Mouse (Mus musculus) spleen, adult 2 months (tissue): Measurements from ENCODE around the gene Zfp593. TPM values are rescaled to one million over a fixed set of nuclear protein-coding genes. Genes with fewer than 3 reads are reported as not detected.

Experiments used
- DNase-seq, 2 experiments: peaks; one replicate each; pipeline versions ENCODE4 v3.0.0 to v3.0.0-alpha.2; 2012 to 2021; ENCODE audit warnings: low spot score in 2 of 2, low read depth in 1 of 2
- H3K27ac ChIP-seq: fragments of 200-500 bp; 2 replicates; pipeline ENCODE4 v1.5.1; 2012; ENCODE audit warnings: low read length, inconsistent platforms; ENCODE audit not compliant: insufficient read depth
- H3K27me3 ChIP-seq: fragments of 200-500 bp; 2 replicates; pipeline ENCODE4 v1.6.1; 2012; ENCODE audit warnings: mild to moderate bottlenecking, moderate library complexity, low read length, inconsistent platforms; ENCODE audit not compliant: control insufficient read depth, insufficient read depth
- H3K36me3 ChIP-seq: fragments of 200-500 bp; 2 replicates; pipeline ENCODE4 v1.6.1; 2012; ENCODE audit warnings: mild to moderate bottlenecking, low read length, inconsistent platforms; ENCODE audit not compliant: control insufficient read depth, insufficient read depth
- H3K4me1 ChIP-seq: fragments of 200-500 bp; 2 replicates; pipeline ENCODE4 v1.6.1; 2011; ENCODE audit warnings: inconsistent platforms; ENCODE audit not compliant: control insufficient read depth, insufficient read depth, insufficient read length
- H3K4me3 ChIP-seq: fragments of 200-500 bp; 2 replicates; pipeline ENCODE4 v1.5.1; 2011; ENCODE audit warnings: mild to moderate bottlenecking, inconsistent platforms; ENCODE audit not compliant: insufficient read depth, insufficient read length; ENCODE audit errors: extremely low read depth
- CTCF ChIP-seq: fragments of 200-500 bp; IDR thresholded peaks from 2 replicates; pipeline ENCODE4 v1.5.1; 2011; ENCODE audit warnings: mild to moderate bottlenecking, inconsistent platforms; ENCODE audit not compliant: insufficient read depth, insufficient read length, insufficient replicate concordance; ENCODE audit errors: extremely low read depth
- POLR2A ChIP-seq: fragments of 200-500 bp; IDR thresholded peaks from 2 replicates; pipeline ENCODE4 v1.6.1; 2011; ENCODE audit warnings: low read depth, low read length, inconsistent platforms
- WGBS: fragments of 180-500 bp; shearing (Covaris S2); methylation state at CpG from one replicate; pipeline ENCODE4 v1.1.7; 2018; 5-methylcytosine and 5-hydroxymethylcytosine counted together
- polyA plus RNA-seq: library from polyadenylated mRNA; depleted of rRNA; stranded (reverse); fragments of >200 nt; gene quantifications from 2 replicates; pipeline ENCODE4 v1.2.3, GENCODE M21; 2012

Gene Zfp593
- polyA plus RNA-seq, 1 experiment = 7.4 TPM

DNA sequence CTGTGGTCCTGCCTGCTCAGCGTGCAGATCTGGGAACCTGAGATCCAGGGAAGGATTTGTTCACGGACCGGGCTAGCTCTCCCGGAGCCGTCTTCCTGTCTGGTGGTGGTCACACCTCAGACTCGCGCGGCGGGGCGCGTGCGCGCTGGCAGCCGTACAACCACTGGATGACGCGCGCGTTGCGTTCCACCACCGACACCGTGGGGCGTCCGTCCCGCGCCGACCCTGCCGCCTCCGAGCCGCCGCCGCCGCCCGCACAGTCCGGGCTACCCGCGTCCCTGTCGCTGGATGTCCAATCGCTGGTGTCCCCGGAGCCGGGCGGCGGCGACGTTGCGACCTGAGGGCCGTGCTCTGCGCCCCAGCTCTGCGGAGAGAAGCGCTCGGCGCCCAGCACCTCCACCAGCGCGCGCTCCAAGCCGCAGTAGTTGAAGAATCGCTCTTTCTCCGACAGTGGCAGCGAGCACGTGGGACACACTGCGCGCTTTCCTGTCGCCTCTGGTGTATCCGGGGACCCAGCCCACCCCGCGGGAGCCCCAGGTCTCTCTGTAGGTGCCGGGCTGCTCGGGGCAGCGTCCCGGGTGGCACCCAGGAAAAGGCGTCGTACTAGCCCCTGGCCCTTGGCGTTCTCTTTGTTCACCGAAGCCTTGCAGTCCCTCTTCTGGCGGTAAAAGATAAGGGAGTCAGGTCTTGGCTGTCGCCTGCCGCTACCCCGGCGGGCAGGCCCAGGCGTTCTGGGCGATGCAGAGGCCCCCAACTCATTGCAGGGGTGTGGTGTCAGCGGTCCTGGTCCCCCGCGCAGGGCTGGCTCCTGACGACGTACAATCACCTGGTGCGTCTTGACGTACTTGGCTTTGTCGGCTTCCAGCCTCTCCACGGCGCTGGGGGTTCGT lies 6.1 kb upstream of the Zfp593 start:
- 9% methylated on average over 91 of the region's 91 CpGs for WGBS
- Histone ChIP-seq H3K27ac (no peak overlapping the region), H3K4me1 (peaks cover 5% of the 10 kb centered on the region), H3K4me3 (peak overlapping the region; percentile 10; the same call in 1 of the 2 replicates), H3K27me3 (peaks cover 25% of the 10 kb centered on the region), H3K36me3 (no peaks in the 10 kb centered on the region)
- no peak for DNase-seq
- TF ChIP-seq CTCF = no peak
- no peak for TF ChIP-seq POLR2A

DNA sequence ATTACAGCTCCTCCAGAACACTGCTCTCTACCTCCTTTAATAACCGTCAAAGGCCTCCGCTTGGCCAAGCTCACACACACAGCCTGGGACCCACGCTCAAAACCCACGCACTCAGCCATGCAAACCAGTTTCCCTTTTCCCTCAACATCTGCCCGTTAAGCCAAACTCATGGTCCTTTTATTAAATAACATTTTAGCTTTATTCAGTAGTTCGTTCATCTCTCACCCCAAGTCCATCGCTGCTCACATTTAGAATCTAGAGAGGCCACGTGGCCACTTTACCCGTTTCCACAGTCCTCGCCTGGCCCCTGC lies 5.5 kb upstream of the Zfp593 start:
- H3K27me3 ChIP-seq = peaks cover 25% of the 10 kb centered on the region
- no peak overlapping the region for H3K4me3 ChIP-seq
- peaks cover 5% of the 10 kb centered on the region for H3K4me1 ChIP-seq
- no peak for DNase-seq
- 32% methylated on average over 10 of the region's 10 CpGs for WGBS
- no peaks in the 10 kb centered on the region for H3K36me3 ChIP-seq
- TF ChIP-seq CTCF = no peak
- no peak overlapping the region for H3K27ac ChIP-seq

DNA sequence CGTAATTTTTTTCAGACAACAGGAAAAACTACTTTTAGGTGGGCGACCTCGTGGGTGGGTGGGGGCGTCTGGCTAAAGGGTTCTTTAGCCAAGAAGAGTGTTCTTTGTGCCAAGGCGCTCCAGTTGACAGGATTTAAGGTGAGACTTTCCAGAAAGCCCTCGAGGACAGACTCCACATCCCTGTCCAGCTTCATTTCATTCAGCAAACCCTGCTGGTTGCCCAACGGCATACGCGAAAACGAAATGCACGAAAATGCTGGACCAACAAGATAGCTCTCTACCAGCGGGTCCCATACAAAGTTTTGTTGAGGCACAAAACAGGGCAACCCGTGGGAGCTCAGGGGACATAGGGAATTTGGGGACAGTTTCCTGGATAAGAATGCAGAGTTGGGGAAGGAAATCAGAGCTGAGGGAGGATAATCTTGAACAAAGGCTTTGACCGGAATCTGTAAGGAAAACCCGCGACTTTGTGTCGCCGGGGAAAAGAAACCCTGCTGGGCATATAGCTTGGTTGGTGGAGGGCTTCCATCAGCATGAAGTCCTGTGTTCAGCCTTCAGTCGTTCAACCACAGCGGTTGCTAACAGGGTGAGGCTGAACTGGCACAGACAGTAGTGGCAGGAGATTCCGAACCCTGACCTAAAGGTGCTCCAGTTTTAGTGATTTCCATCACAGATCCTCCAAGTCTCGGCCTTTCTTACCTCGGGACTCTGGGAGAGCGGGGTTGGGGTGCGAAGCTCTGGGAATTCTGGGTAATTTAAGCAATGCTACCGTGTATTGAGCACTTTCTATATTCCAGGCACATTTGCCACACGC lies 4.9 kb upstream of the Zfp593 start:
- no peak for DNase-seq
- Histone ChIP-seq H3K27ac (no peak overlapping the region), H3K4me3 (no peak overlapping the region), H3K36me3 (no peaks in the 10 kb centered on the region), H3K27me3 (peaks cover 25% of the 10 kb centered on the region), H3K4me1 (peaks cover 5% of the 10 kb centered on the region)
- TF ChIP-seq CTCF = no peak
- no peak for TF ChIP-seq POLR2A
- 70% methylated on average over 27 of the region's 27 CpGs for WGBS

DNA sequence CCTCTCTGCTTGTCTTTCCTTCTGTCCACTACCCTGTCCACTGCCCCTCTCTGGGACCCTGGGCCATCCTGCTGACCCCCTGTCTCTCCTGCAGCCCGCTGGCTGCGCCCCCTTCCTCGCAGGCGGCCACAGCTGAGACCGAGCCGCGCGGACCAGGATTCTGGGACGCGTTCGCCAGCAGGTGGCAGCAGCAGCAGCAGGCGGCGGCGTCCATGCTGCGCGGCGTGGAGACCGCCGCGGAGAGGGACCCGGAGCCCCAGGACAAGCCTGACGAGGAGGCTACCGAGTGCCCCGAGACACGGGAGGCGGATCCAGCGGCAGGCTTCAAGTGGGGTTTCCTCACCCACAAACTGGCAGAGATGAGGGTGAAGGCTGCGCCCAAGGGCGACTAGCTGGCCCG lies 4.3 kb upstream of the Zfp593 start:
- no peak overlapping the region for H3K4me3 ChIP-seq
- peaks cover 25% of the 10 kb centered on the region for H3K27me3 ChIP-seq
- peak; percentile 18 to 66 for DNase-seq
- no peak overlapping the region for H3K27ac ChIP-seq
- TF ChIP-seq CTCF = peak; percentile 76; the same call in 1 of the 2 replicates
- no peak for TF ChIP-seq POLR2A
- WGBS = 7% methylated on average over 30 of the region's 30 CpGs
- H3K36me3 ChIP-seq = no peaks in the 10 kb centered on the region
- peaks cover 8% of the 10 kb centered on the region for H3K4me1 ChIP-seq

DNA sequence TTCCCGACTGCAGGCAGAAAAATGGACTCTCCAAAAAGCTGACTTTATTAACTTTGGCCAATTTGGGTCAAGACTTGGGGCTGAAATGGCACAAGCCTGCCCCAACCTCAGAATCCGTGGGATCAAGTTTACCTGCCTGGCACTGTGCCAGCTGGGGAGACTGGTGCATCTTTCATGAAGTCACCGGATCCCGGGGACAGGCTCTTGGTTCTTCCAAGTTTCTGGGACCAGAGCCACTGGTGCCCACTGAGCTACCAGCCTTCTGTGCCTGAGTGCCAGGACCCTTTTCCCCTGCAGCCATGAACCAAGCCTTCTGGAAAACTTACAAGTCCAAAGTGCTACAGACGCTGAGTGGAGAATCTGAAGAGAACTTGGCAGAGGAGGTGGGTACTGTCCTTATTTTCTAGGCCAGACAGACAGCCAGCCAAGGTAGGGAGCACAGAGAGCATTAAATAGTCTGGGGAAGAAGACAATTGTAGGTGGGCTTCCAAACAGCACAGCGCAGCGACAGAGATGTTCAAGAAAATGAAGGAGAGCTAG lies 1.4 kb upstream of the Zfp593 start, which contains the start of gene Gm30191:
TSS of gene Gm30191 (plus strand) at position 217 of the 540 bp plus-strand sequence.
- H3K36me3 ChIP-seq = no peaks in the 10 kb centered on the region
- H3K4me1 ChIP-seq = peaks cover 9% of the 10 kb centered on the region
- 83% methylated on average over 7 of the region's 7 CpGs for WGBS
- no peak within 1 kb of the TSS for H3K27ac ChIP-seq
- H3K27me3 ChIP-seq = peaks cover 14% of the 10 kb centered on the region
- H3K4me3 ChIP-seq = no peak within 1 kb of the TSS
- TF ChIP-seq CTCF (no peak), POLR2A (no peak)
- no peak for DNase-seq

DNA sequence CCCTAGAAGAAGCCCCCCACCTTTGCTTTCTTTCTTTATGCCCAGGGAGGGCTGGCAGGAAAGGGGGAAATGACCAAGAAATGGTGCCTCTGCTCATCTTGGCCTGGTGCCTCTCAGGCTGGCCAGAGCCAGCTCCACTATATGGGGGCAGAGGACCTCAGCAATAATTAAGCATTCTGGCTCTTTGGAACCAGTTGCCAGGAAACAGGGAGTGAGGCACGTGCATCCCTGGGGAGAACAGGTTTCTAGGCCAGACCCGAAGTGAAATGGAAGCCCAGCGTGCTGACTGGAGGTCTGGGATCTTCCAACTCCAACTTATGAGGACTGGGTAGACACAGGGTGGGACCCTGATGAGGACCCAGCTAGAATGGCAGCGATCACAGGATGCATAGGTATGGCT lies 864 bp upstream of the Zfp593 start:
- H3K27me3 ChIP-seq = peaks cover 9% of the 10 kb centered on the region
- no peak for TF ChIP-seq CTCF
- no peak for TF ChIP-seq POLR2A
- no peak overlapping the region for H3K4me3 ChIP-seq
- no peaks in the 10 kb centered on the region for H3K36me3 ChIP-seq
- WGBS = 61% methylated on average over 4 of the region's 4 CpGs
- peaks cover 9% of the 10 kb centered on the region for H3K4me1 ChIP-seq
- H3K27ac ChIP-seq = no peak overlapping the region
- DNase-seq = no peak
